Mouse (Mus musculus) kidney, adult 2 months (tissue): Measurements from ENCODE around the gene Myl7. TPM values are rescaled to one million over a fixed set of nuclear protein-coding genes. Genes with fewer than 3 reads are reported as not detected.

ENCODE experiments used
- DNase-seq: peaks from one replicate; pipeline ENCODE4 v3.0.0; 2021
- H3K27ac ChIP-seq: fragments of 200-500 bp; 2 replicates; pipeline ENCODE4 v1.5.1; 2012; ENCODE audit warnings: low read depth, low read length, control low read depth, inconsistent platforms; ENCODE audit not compliant: insufficient read depth
- H3K27me3 ChIP-seq: fragments of 200-500 bp; replicated peaks from 2 replicates; pipeline ENCODE4 v1.6.1; 2012; ENCODE audit warnings: mild to moderate bottlenecking, moderate library complexity, low read length, inconsistent platforms; ENCODE audit not compliant: control insufficient read depth, insufficient read depth
- H3K36me3 ChIP-seq: fragments of 200-500 bp; 2 replicates; pipeline ENCODE4 v1.6.1; 2012; ENCODE audit warnings: mild to moderate bottlenecking, moderate library complexity, low read length, inconsistent platforms; ENCODE audit not compliant: control insufficient read depth, insufficient read depth
- H3K4me1 ChIP-seq: fragments of 200-500 bp; 2 replicates; pipeline ENCODE4 v1.6.1; 2011; ENCODE audit warnings: low read length; ENCODE audit not compliant: control insufficient read depth, insufficient read depth
- H3K4me3 ChIP-seq: fragments of 200-500 bp; 2 replicates; pipeline ENCODE4 v1.5.1; 2011; ENCODE audit warnings: mild to moderate bottlenecking, low read depth, low read length, control low read depth; ENCODE audit not compliant: insufficient read depth
- CTCF ChIP-seq: fragments of 200-500 bp; conservative IDR thresholded peaks from 2 replicates; pipeline ENCODE4 v1.5.1; 2011; ENCODE audit warnings: low read depth, mild to moderate bottlenecking, control low read depth, low read length, moderate library complexity, mixed read lengths; ENCODE audit not compliant: insufficient read depth, insufficient read length
- POLR2A ChIP-seq: fragments of 200-500 bp; IDR thresholded peaks from one replicate; pipeline ENCODE4 v1.6.1; 2011; ENCODE audit warnings: low read depth, low read length, control low read depth
- WGBS: fragments of 180-500 bp; shearing (Covaris S2); methylation state at CpG from one replicate; pipeline ENCODE4 v1.1.7; 2018; 5-methylcytosine and 5-hydroxymethylcytosine counted together
- polyA plus RNA-seq: library from polyadenylated mRNA; depleted of rRNA; stranded (reverse); fragments of >200 nt; gene quantifications from 2 replicates; pipeline ENCODE4 v1.2.3, GENCODE M21; 2012

Gene Myl7
- polyA plus RNA-seq, 1 experiment: 5.1 TPM

GRCm38 (mm10) chr11:5856479-5857130 is 42.0 kb downstream of the Myl7 start:
- TF ChIP-seq CTCF (no peak), POLR2A (no peak)
- WGBS: 89% methylated on average over 8 of the region's 8 CpGs

GRCm38 (mm10) chr11:5855902-5856301 is 42.7 kb downstream of the Myl7 start:
- Histone ChIP-seq H3K27me3 (no peaks in the 10 kb centered on the region), H3K36me3 (no peaks in the 10 kb centered on the region), H3K27ac (no peak overlapping the region), H3K4me3 (no peak overlapping the region), H3K4me1 (no peaks in the 10 kb centered on the region)
- TF ChIP-seq CTCF (no peak), POLR2A (no peak)
- DNase-seq: peak; percentile 54
- 53% methylated on average over 7 of the region's 7 CpGs for WGBS

More at GRCm38 (mm10) chr11:5856479-5857130, 42.0 kb downstream of the Myl7 start:
- Histone ChIP-seq H3K27ac (no peak overlapping the region), H3K4me1 (no peaks in the 10 kb centered on the region), H3K4me3 (no peak overlapping the region), H3K27me3 (no peaks in the 10 kb centered on the region), H3K36me3 (no peaks in the 10 kb centered on the region)
- no peak for DNase-seq

- DNase-seq: no peak
- TF ChIP-seq POLR2A (no peak), CTCF (no peak)
- Histone ChIP-seq H3K4me3 (no peak overlapping the region), H3K27me3 (no peaks in the 10 kb centered on the region), H3K27ac (no peak overlapping the region), H3K36me3 (no peaks in the 10 kb centered on the region), H3K4me1 (no peaks in the 10 kb centered on the region)
Observed at GRCm38 (mm10) chr11:5855481-5855880, 43.1 kb downstream of the Myl7 start.

DNA sequence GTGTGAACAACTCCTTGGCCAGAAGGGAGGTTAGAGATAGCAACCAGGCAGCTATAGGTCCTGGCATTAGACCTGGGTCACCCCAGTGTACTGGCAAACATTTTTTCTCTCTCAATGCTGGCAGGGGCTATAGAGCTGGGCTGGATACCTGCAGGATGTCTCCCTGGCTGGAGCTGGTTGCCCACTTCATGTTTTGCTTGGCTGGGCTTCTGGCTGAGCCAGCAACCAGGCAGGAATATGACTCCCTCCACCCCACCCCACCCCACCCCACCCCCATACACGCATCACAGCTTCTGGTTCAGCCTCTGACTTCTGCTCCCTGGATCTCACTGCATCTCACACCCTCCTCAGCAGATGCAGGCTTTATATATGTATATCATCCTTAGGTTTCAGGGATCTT is 46.3 kb downstream of the Myl7 start:
- 0% methylated on average over 1 of the region's 1 CpGs for WGBS
- no peak overlapping the region for H3K27ac ChIP-seq
- DNase-seq: no peak
- TF ChIP-seq POLR2A: no peak
- no peak for TF ChIP-seq CTCF
- no peak overlapping the region for H3K4me3 ChIP-seq
- H3K36me3 ChIP-seq: no peaks in the 10 kb centered on the region
- H3K4me1 ChIP-seq: no peaks in the 10 kb centered on the region
- H3K27me3 ChIP-seq: no peaks in the 10 kb centered on the region

DNA sequence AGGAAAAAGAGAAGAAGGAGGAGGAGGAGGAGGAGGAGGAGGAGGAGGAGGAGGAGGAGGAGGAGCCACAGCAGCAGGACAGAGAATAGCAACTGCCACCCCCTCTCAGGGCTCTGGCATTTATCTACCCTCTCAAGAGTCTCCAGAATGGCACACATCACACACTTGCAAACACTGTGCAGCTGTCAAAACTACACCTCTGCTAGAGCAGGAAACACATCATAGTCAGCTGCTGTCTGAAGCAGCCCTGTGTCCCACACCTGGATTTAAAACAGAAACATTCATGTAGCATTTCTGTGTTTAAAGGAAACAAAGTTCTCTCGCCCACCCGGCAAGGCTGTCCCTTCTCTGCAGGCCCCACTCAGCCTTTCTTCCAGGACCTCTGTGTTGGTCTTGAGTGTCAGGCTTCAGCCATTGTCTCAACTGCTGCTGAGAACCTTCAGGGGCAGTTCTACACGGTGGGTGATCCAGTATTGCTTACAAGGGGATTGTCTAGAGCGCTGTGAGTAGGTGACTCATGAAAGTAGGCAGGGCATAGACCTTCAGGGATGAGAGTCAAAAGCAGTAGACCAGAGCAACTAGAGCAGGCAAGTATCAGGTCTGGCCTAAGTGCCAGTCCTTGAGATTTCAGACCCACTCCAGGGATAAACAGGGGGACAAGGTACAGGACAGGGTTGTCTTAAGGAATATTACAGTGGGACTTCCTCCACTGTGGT is 47.4 kb downstream of the Myl7 start:
- H3K27me3 ChIP-seq: no peaks in the 10 kb centered on the region
- H3K27ac ChIP-seq: no peak overlapping the region
- WGBS: 54% methylated on average over 4 of the region's 4 CpGs
- H3K4me1 ChIP-seq: peaks cover 9% of the 10 kb centered on the region
- H3K4me3 ChIP-seq: no peak overlapping the region
- TF ChIP-seq POLR2A (no peak), CTCF (no peak)
- DNase-seq: no peak
- H3K36me3 ChIP-seq: no peaks in the 10 kb centered on the region

- Histone ChIP-seq H3K4me1 (peaks cover 12% of the 10 kb centered on the region), H3K4me3 (no peak overlapping the region), H3K36me3 (no peaks in the 10 kb centered on the region), H3K27ac (no peak overlapping the region), H3K27me3 (no peaks in the 10 kb centered on the region)
- DNase-seq: no peak
- WGBS: 73% methylated on average over 5 of the region's 5 CpGs
- TF ChIP-seq CTCF: no peak
- no peak for TF ChIP-seq POLR2A
Observed at GRCm38 (mm10) chr11:5850452-5850851, 48.1 kb downstream of the Myl7 start.

- peaks cover 12% of the 10 kb centered on the region for H3K4me1 ChIP-seq
- TF ChIP-seq POLR2A (no peak), CTCF (no peak)
- H3K27ac ChIP-seq: no peak overlapping the region
- DNase-seq: no peak
- H3K36me3 ChIP-seq: no peaks in the 10 kb centered on the region
- no peak overlapping the region for H3K4me3 ChIP-seq
- WGBS: 59% methylated on average over 2 of the region's 2 CpGs
- H3K27me3 ChIP-seq: no peaks in the 10 kb centered on the region
Observed at GRCm38 (mm10) chr11:5849316-5849715, 49.3 kb downstream of the Myl7 start.
